Mouse (Mus musculus): ENCODE results near the gene Elp6. TPM values are rescaled to one million over a fixed set of nuclear protein-coding genes. Genes with fewer than 3 reads are reported as not detected.
A peak's percentile ranks its signal among the peaks of the same experiment; 100 is the strongest.

Gene Elp6
- polyA plus RNA-seq, 1 experiment: 5.1 TPM

GRCm38 (mm10) chr9:110272330-110272729 is 32.6 kb upstream of the Elp6 start:
- H3K27me3 ChIP-seq (ENCODE audit: control insufficient read depth, insufficient read depth, low read length): no peaks in the 10 kb centered on the region
- no peak overlapping the region for H3K4me3 ChIP-seq (ENCODE audit: control insufficient read depth, low read depth, low read length)
- no peaks in the 10 kb centered on the region for H3K36me3 ChIP-seq (ENCODE audit: control insufficient read depth, insufficient read depth, low read length)
- no peak overlapping the region for H3K27ac ChIP-seq (ENCODE audit: control insufficient read depth, insufficient read depth, low read depth, low read length)
- TF ChIP-seq POLR2A (IDR thresholded peaks at IDR 0.05; ENCODE audit: control insufficient read depth, low read depth, low read length): no peak
- H3K4me1 ChIP-seq (ENCODE audit: control insufficient read depth, insufficient read depth, low read length): no peaks in the 10 kb centered on the region

- H3K27me3 ChIP-seq (ENCODE audit: control insufficient read depth, insufficient read depth, low read length): no peaks in the 10 kb centered on the region
- no peak overlapping the region for H3K4me3 ChIP-seq (ENCODE audit: control insufficient read depth, low read depth, low read length)
- no peak for TF ChIP-seq POLR2A (IDR thresholded peaks at IDR 0.05; ENCODE audit: control insufficient read depth, low read depth, low read length)
- no peak for TF ChIP-seq CTCF (IDR thresholded peaks at IDR 0.05; ENCODE audit: control insufficient read depth, insufficient read depth, insufficient replicate concordance, low read depth, low read length)
Measured at GRCm38 (mm10) chr9:110273507-110273906, 31.5 kb upstream of the Elp6 start.

GRCm38 (mm10) chr9:110275882-110276281 is 29.1 kb upstream of the Elp6 start:
- TF ChIP-seq POLR2A (IDR thresholded peaks at IDR 0.05; ENCODE audit: control insufficient read depth, low read depth, low read length) (no peak), CTCF (IDR thresholded peaks at IDR 0.05; ENCODE audit: control insufficient read depth, insufficient read depth, insufficient replicate concordance, low read depth, low read length) (peak; percentile 54; the same call in 1 of the 2 replicates)
- no peaks in the 10 kb centered on the region for H3K27me3 ChIP-seq (ENCODE audit: control insufficient read depth, insufficient read depth, low read length)
- H3K4me1 ChIP-seq (ENCODE audit: control insufficient read depth, insufficient read depth, low read length): no peaks in the 10 kb centered on the region
- no peak overlapping the region for H3K27ac ChIP-seq (ENCODE audit: control insufficient read depth, insufficient read depth, low read depth, low read length)
- H3K36me3 ChIP-seq (ENCODE audit: control insufficient read depth, insufficient read depth, low read length): no peaks in the 10 kb centered on the region
- no peak overlapping the region for H3K4me3 ChIP-seq (ENCODE audit: control insufficient read depth, low read depth, low read length)

More at GRCm38 (mm10) chr9:110273507-110273906, 31.5 kb upstream of the Elp6 start:
- H3K27ac ChIP-seq (ENCODE audit: control insufficient read depth, insufficient read depth, low read depth, low read length): no peak overlapping the region
- H3K36me3 ChIP-seq (ENCODE audit: control insufficient read depth, insufficient read depth, low read length): no peaks in the 10 kb centered on the region
- H3K4me1 ChIP-seq (ENCODE audit: control insufficient read depth, insufficient read depth, low read length): no peaks in the 10 kb centered on the region

- no peak overlapping the region for H3K4me3 ChIP-seq (ENCODE audit: control insufficient read depth, low read depth, low read length)
- no peak for TF ChIP-seq POLR2A (IDR thresholded peaks at IDR 0.05; ENCODE audit: control insufficient read depth, low read depth, low read length)
- H3K4me1 ChIP-seq (ENCODE audit: control insufficient read depth, insufficient read depth, low read length): no peaks in the 10 kb centered on the region
- H3K27ac ChIP-seq (ENCODE audit: control insufficient read depth, insufficient read depth, low read depth, low read length): no peak overlapping the region; the same call in 1 of the 2 replicates
- H3K36me3 ChIP-seq (ENCODE audit: control insufficient read depth, insufficient read depth, low read length): no peaks in the 10 kb centered on the region
- H3K27me3 ChIP-seq (ENCODE audit: control insufficient read depth, insufficient read depth, low read length): no peaks in the 10 kb centered on the region
Measured at GRCm38 (mm10) chr9:110277431-110277881, 27.5 kb upstream of the Elp6 start.

GRCm38 (mm10) chr9:110284075-110284697 is 20.8 kb upstream of the Elp6 start:
- Histone ChIP-seq H3K4me3 (ENCODE audit: control insufficient read depth, low read depth, low read length) (no peak overlapping the region), H3K4me1 (ENCODE audit: control insufficient read depth, insufficient read depth, low read length) (peaks cover 3% of the 10 kb centered on the region; the same call in 1 of the 2 replicates), H3K27me3 (ENCODE audit: control insufficient read depth, insufficient read depth, low read length) (no peaks in the 10 kb centered on the region), H3K27ac (ENCODE audit: control insufficient read depth, insufficient read depth, low read depth, low read length) (no peak overlapping the region), H3K36me3 (ENCODE audit: control insufficient read depth, insufficient read depth, low read length) (no peaks in the 10 kb centered on the region)
- TF ChIP-seq CTCF (IDR thresholded peaks at IDR 0.05; ENCODE audit: control insufficient read depth, insufficient read depth, insufficient replicate concordance, low read depth, low read length) (no peak), POLR2A (IDR thresholded peaks at IDR 0.05; ENCODE audit: control insufficient read depth, low read depth, low read length) (no peak)

GRCm38 (mm10) chr9:110287321-110287924 is 17.6 kb upstream of the Elp6 start:
- Histone ChIP-seq H3K36me3 (ENCODE audit: control insufficient read depth, insufficient read depth, low read length) (no peaks in the 10 kb centered on the region), H3K27ac (ENCODE audit: control insufficient read depth, insufficient read depth, low read depth, low read length) (no peak overlapping the region), H3K27me3 (ENCODE audit: control insufficient read depth, insufficient read depth, low read length) (no peaks in the 10 kb centered on the region), H3K4me1 (ENCODE audit: control insufficient read depth, insufficient read depth, low read length) (peaks cover 3% of the 10 kb centered on the region; the same call in 1 of the 2 replicates), H3K4me3 (ENCODE audit: control insufficient read depth, low read depth, low read length) (no peak overlapping the region)
- TF ChIP-seq POLR2A (IDR thresholded peaks at IDR 0.05; ENCODE audit: control insufficient read depth, low read depth, low read length) (no peak), CTCF (IDR thresholded peaks at IDR 0.05; ENCODE audit: control insufficient read depth, insufficient read depth, insufficient replicate concordance, low read depth, low read length) (no peak)

GRCm38 (mm10) chr9:110293254-110293718 is 11.7 kb upstream of the Elp6 start:
- TF ChIP-seq CTCF (IDR thresholded peaks at IDR 0.05; ENCODE audit: control insufficient read depth, insufficient read depth, insufficient replicate concordance, low read depth, low read length) (no peak), POLR2A (IDR thresholded peaks at IDR 0.05; ENCODE audit: control insufficient read depth, low read depth, low read length) (no peak)
- peaks cover 8% of the 10 kb centered on the region; the same call in 1 of the 2 replicates for H3K4me1 ChIP-seq (ENCODE audit: control insufficient read depth, insufficient read depth, low read length)
- H3K27ac ChIP-seq (ENCODE audit: control insufficient read depth, insufficient read depth, low read depth, low read length): no peak overlapping the region; the same call in 1 of the 2 replicates
- H3K4me3 ChIP-seq (ENCODE audit: control insufficient read depth, low read depth, low read length): peak overlapping the region; percentile 81
- no peaks in the 10 kb centered on the region for H3K36me3 ChIP-seq (ENCODE audit: control insufficient read depth, insufficient read depth, low read length)
- H3K27me3 ChIP-seq (ENCODE audit: control insufficient read depth, insufficient read depth, low read length): no peaks in the 10 kb centered on the region
